Mouse (Mus musculus) ES-Bruce4 (cell line): ENCODE results near the gene Morc3.

Source experiments
- CTCF ChIP-seq: IDR thresholded peaks from one replicate; pipeline ENCODE4 v1.8.1; 2011; ENCODE audit warnings: low read depth, low read length
- EP300 ChIP-seq: IDR thresholded peaks from 2 replicates; pipeline ENCODE4 v1.6.1; 2011; ENCODE audit warnings: low read depth, low read length; ENCODE audit not compliant: insufficient read depth
- POLR2A ChIP-seq: IDR thresholded peaks from one replicate; pipeline ENCODE4 v1.8.1; 2011; ENCODE audit warnings: low read length; ENCODE audit not compliant: insufficient read depth

- TF ChIP-seq POLR2A (no peak), CTCF (no peak), EP300 (no peak)
These were observed 76.3 kb downstream of the Morc3 start for GRCm38 (mm10) chr16:93908196-93908595.
